Mouse (Mus musculus) ES-E14 (cell line): ENCODE measurements at regions not wholly inside any gene's neighbourhood (a gene's known extent, or its start where the extent isn't known, plus 50 kb on each side); places are given as distances from the start of the nearest gene placed in this dataset.

Source experiments
- DNase-seq: peaks from one replicate; pipeline ENCODE4 v3.0.0-alpha.2; 2013; ENCODE audit warnings: low read depth, low spot score
- H3K27ac ChIP-seq: 2 replicates; pipeline ENCODE4 v1.5.1; 2012; ENCODE audit warnings: low read depth, mild to moderate bottlenecking, low read length, moderate library complexity, mixed read lengths; ENCODE audit not compliant: poor library complexity, insufficient read depth, severe bottlenecking
- H3K36me3 ChIP-seq: 2 replicates; pipeline ENCODE4 v1.6.1; 2012; ENCODE audit warnings: mild to moderate bottlenecking, low read length, moderate library complexity, mixed read lengths; ENCODE audit not compliant: control insufficient read depth, poor library complexity, insufficient read depth, severe bottlenecking
- H3K4me1 ChIP-seq, 2 experiments: fragments of 150-350 bp in 1 of 2; sonication (generic) in 1 of 2; 2 replicates each; pipeline ENCODE4 v1.6.1; 2012; ENCODE audit warnings: low read length in 2 of 2, mild to moderate bottlenecking in 1 of 2, mixed read lengths in 1 of 2; ENCODE audit not compliant: control insufficient read depth in 2 of 2, insufficient read depth in 2 of 2, poor library complexity in 1 of 2
- H3K4me3 ChIP-seq, 2 experiments: fragments of 150-350 bp in 1 of 2; sonication (generic) in 1 of 2; 2 replicates each; pipeline ENCODE4 v1.5.1; 2012; ENCODE audit warnings: low read length in 2 of 2, low read depth in 1 of 2, mild to moderate bottlenecking in 1 of 2, mixed read lengths in 1 of 2; ENCODE audit not compliant: insufficient read depth in 1 of 2, poor library complexity in 1 of 2, severe bottlenecking in 1 of 2
- H3K9ac ChIP-seq: 2 replicates; pipeline ENCODE4 v1.6.1; 2012; ENCODE audit warnings: low read depth, mild to moderate bottlenecking, low read length, mixed read lengths; ENCODE audit not compliant: poor library complexity, insufficient read depth, severe bottlenecking
- H3K9me3 ChIP-seq: fragments of 150-350 bp; sonication (generic); 2 replicates; pipeline ENCODE4 v1.6.1; 2012; ENCODE audit warnings: low read depth, mild to moderate bottlenecking, low read length; ENCODE audit not compliant: control insufficient read depth, insufficient read depth
- CHD2 ChIP-seq: IDR thresholded peaks from 2 replicates; pipeline ENCODE4 v1.6.1; 2014; ENCODE audit warnings: mild to moderate bottlenecking, low read depth, low read length, inconsistent platforms
- HCFC1 ChIP-seq: IDR thresholded peaks from 2 replicates; pipeline ENCODE4 v1.6.1; 2012; ENCODE audit warnings: low read length, inconsistent platforms, borderline replicate concordance; ENCODE audit not compliant: insufficient read depth
- MAFK ChIP-seq: IDR thresholded peaks from 2 replicates; pipeline ENCODE4 v1.6.1; 2014; ENCODE audit warnings: mild to moderate bottlenecking, low read depth, low read length, inconsistent platforms; ENCODE audit not compliant: insufficient read depth
- ZC3H11A ChIP-seq: IDR thresholded peaks from 2 replicates; pipeline ENCODE4 v1.6.1; 2012; ENCODE audit warnings: low read depth, mild to moderate bottlenecking, inconsistent platforms, low read length, borderline replicate concordance
- ZNF384 ChIP-seq: IDR thresholded peaks from 2 replicates; pipeline ENCODE4 v1.6.1; 2012; ENCODE audit warnings: low read depth, low read length, inconsistent platforms
- in situ Hi-C, 2 experiments: fragments of 600-800 bp; cut with MboI; formaldehyde crosslinking; loops; one replicate each; pipeline ENCODE4 v1.15.1; 2025; ENCODE audit warnings: low sequenced_read_pairs in 2 of 2, inconsistent platforms in 1 of 2; ENCODE audit not compliant: unreplicated experiment in 2 of 2

- no peak overlapping the region for H3K4me3 ChIP-seq
- in situ Hi-C loops = no loop called here
- no peaks in the 10 kb centered on the region for H3K4me1 ChIP-seq
- no peak overlapping the region for H3K9ac ChIP-seq
- H3K9me3 ChIP-seq = no peaks in the 10 kb centered on the region
- H3K36me3 ChIP-seq = no peaks in the 10 kb centered on the region
- TF ChIP-seq MAFK (no peak), ZNF384 (no peak), CHD2 (no peak), HCFC1 (no peak), ZC3H11A (no peak)
- DNase-seq = no peak
- H3K27ac ChIP-seq = no peak overlapping the region
Measured at GRCm38 (mm10) chr13:10687379-10687778, 326.7 kb upstream of the Chrm3 start.

- no peak for DNase-seq
- TF ChIP-seq CHD2 = no peak
- TF ChIP-seq ZC3H11A = no peak
- no peak for TF ChIP-seq HCFC1
- no peak for TF ChIP-seq MAFK
- TF ChIP-seq ZNF384 = no peak
- H3K36me3 ChIP-seq = no peaks in the 10 kb centered on the region
- H3K4me3 ChIP-seq = no peak overlapping the region
- no peak overlapping the region for H3K9ac ChIP-seq
- no peaks in the 10 kb centered on the region for H3K9me3 ChIP-seq
- no peaks in the 10 kb centered on the region for H3K4me1 ChIP-seq
- in situ Hi-C loops = no loop called here
- H3K27ac ChIP-seq = no peak overlapping the region
Measured at GRCm38 (mm10) chr13:10654086-10654422, 293.4 kb upstream of the Chrm3 start.

- no peaks in the 10 kb centered on the region for H3K9me3 ChIP-seq
- H3K4me3 ChIP-seq = no peak overlapping the region
- no peak for TF ChIP-seq HCFC1
- TF ChIP-seq MAFK = no peak
- TF ChIP-seq ZNF384 = no peak
- TF ChIP-seq CHD2 = no peak
- TF ChIP-seq ZC3H11A = no peak
- no peak overlapping the region for H3K9ac ChIP-seq
- no peak overlapping the region for H3K27ac ChIP-seq
- DNase-seq = no peak
- H3K4me1 ChIP-seq = no peaks in the 10 kb centered on the region
- in situ Hi-C loops = no loop called here
- H3K36me3 ChIP-seq = no peaks in the 10 kb centered on the region
Measured at GRCm38 (mm10) chr13:10653376-10654085, 292.9 kb upstream of the Chrm3 start.

GRCm38 (mm10) chr13:10636859-10637258, 276.2 kb upstream of the Chrm3 start:
- in situ Hi-C loops = no loop called here
- H3K36me3 ChIP-seq = no peaks in the 10 kb centered on the region
- DNase-seq = no peak
- no peaks in the 10 kb centered on the region for H3K9me3 ChIP-seq
- no peak overlapping the region for H3K27ac ChIP-seq
- no peaks in the 10 kb centered on the region for H3K4me1 ChIP-seq
- no peak overlapping the region for H3K9ac ChIP-seq
- TF ChIP-seq MAFK (no peak), HCFC1 (no peak), CHD2 (no peak), ZNF384 (no peak), ZC3H11A (no peak)
- H3K4me3 ChIP-seq = no peak overlapping the region

- in situ Hi-C loops = no loop called here
- no peak for DNase-seq
- H3K9ac ChIP-seq = no peak overlapping the region
- no peaks in the 10 kb centered on the region for H3K4me1 ChIP-seq
- no peak overlapping the region for H3K4me3 ChIP-seq
- no peaks in the 10 kb centered on the region for H3K9me3 ChIP-seq
- H3K27ac ChIP-seq = no peak overlapping the region
- H3K36me3 ChIP-seq = no peaks in the 10 kb centered on the region
- no peak for TF ChIP-seq CHD2
- TF ChIP-seq ZNF384 = no peak
- no peak for TF ChIP-seq ZC3H11A
- TF ChIP-seq MAFK = no peak
- TF ChIP-seq HCFC1 = no peak
Measured at GRCm38 (mm10) chr13:10630467-10630866, 269.8 kb upstream of the Chrm3 start.
